Mouse (Mus musculus): ENCODE measurements around the gene Rps19bp1.
A peak's percentile ranks its signal among the peaks of the same experiment; 100 is the strongest.

Rps19bp1 gene

GRCm38 (mm10) chr15:80263610-80264575, at the start of gene Rps19bp1:
TSS of gene Rps19bp1 (minus strand) at chr15:80264315.
- DNase-seq (ENCODE audit: low spot score) = peak; percentile 95

- DNase-seq (ENCODE audit: low spot score) = peak; percentile 9
These were observed 42.0 kb upstream of the Rps19bp1 start for GRCm38 (mm10) chr15:80306146-80306545.

- no peak for DNase-seq (ENCODE audit: low spot score)
These were observed 40.1 kb upstream of the Rps19bp1 start for GRCm38 (mm10) chr15:80304188-80304587.

- DNase-seq (ENCODE audit: low spot score) = no peak
These were observed 39.7 kb upstream of the Rps19bp1 start for GRCm38 (mm10) chr15:80303779-80304178.

GRCm38 (mm10) chr15:80297146-80297545, 33.0 kb upstream of the Rps19bp1 start:
- no peak for DNase-seq (ENCODE audit: low spot score)

- DNase-seq (ENCODE audit: low spot score) = peak; percentile 84
These were observed 25.3 kb upstream of the Rps19bp1 start for GRCm38 (mm10) chr15:80289436-80289835.

- peak; percentile 24 for DNase-seq (ENCODE audit: low spot score)
These were observed 23.9 kb upstream of the Rps19bp1 start for GRCm38 (mm10) chr15:80288036-80288435.

- DNase-seq (ENCODE audit: low spot score) = peak; percentile 41
These were observed 22.8 kb upstream of the Rps19bp1 start, which contains the start of gene Cacna1i for GRCm38 (mm10) chr15:80286851-80287415. TSS of gene Cacna1i (plus strand) at chr15:80287238.

- peak; percentile 76 for DNase-seq (ENCODE audit: low spot score)
These were observed 16.5 kb upstream of the Rps19bp1 start for GRCm38 (mm10) chr15:80280646-80281045.

GRCm38 (mm10) chr15:80279053-80279452, 14.9 kb upstream of the Rps19bp1 start:
- DNase-seq (ENCODE audit: low spot score) = no peak

GRCm38 (mm10) chr15:80278121-80278759, 14.1 kb upstream of the Rps19bp1 start:
- no peak for DNase-seq (ENCODE audit: low spot score)

GRCm38 (mm10) chr15:80277625-80278024, 13.5 kb upstream of the Rps19bp1 start:
- DNase-seq (ENCODE audit: low spot score) = peak; percentile 87

GRCm38 (mm10) chr15:80277107-80277506, 13.0 kb upstream of the Rps19bp1 start:
- no peak for DNase-seq (ENCODE audit: low spot score)

GRCm38 (mm10) chr15:80271858-80272396, 7.8 kb upstream of the Rps19bp1 start:
- no peak for DNase-seq (ENCODE audit: low spot score)

- peak; percentile 91 for DNase-seq (ENCODE audit: low spot score)
These were observed 2.2 kb upstream of the Rps19bp1 start for GRCm38 (mm10) chr15:80266281-80266680.

- no peak for DNase-seq (ENCODE audit: low spot score)
These were observed 3.0 kb downstream of the Rps19bp1 start for GRCm38 (mm10) chr15:80261100-80261499.

- DNase-seq (ENCODE audit: low spot score) = peak; percentile 88
These were observed 3.4 kb downstream of the Rps19bp1 start for GRCm38 (mm10) chr15:80260677-80261076.

- no peak for DNase-seq (ENCODE audit: low spot score)
These were observed 4.6 kb downstream of the Rps19bp1 start for GRCm38 (mm10) chr15:80259406-80260045.

GRCm38 (mm10) chr15:80258240-80259170, 5.6 kb downstream of the Rps19bp1 start:
- DNase-seq (ENCODE audit: low spot score) = peak; percentile 19

GRCm38 (mm10) chr15:80257602-80258239, 6.4 kb downstream of the Rps19bp1 start:
- DNase-seq (ENCODE audit: low spot score) = no peak
